Mouse (Mus musculus) bone marrow macrophage, adult 2 months (primary cell): ENCODE data around the gene Ank3.

Experiments
- CTCF ChIP-seq: IDR thresholded peaks from 2 replicates; pipeline ENCODE4 v1.5.1; 2012; ENCODE audit warnings: low read depth, mild to moderate bottlenecking, low read length, moderate library complexity
- POLR2A ChIP-seq: IDR thresholded peaks from 2 replicates; pipeline ENCODE4 v1.6.1; 2012; ENCODE audit warnings: mild to moderate bottlenecking, low read depth, low read length, borderline replicate concordance

DNA sequence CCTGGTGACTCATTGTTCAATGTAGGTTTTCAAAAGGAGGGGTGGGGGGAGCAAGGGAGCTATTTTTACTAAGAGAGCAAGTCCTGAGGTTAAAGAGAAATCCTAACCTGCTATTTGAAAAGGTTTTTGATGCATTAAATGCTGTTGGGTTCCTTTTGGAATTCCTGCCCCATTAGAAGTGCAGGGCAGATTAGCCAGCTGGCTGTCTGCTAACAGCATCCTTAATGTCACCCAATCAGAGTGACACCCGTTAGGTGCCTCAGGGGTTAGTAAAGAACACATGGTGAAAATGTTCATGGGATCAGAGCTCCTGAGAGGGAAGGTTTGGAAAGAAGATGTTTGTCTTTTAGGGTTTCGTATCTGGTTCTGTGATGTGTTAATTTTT, 67.6 kb downstream of the Ank3 start:
- TF ChIP-seq CTCF (no peak), POLR2A (no peak)
